Mouse (Mus musculus) megakaryocyte, embryonic 14.5 days (primary cell): ENCODE measurements around the gene Dnttip2.

Experiments used
- FLI1 ChIP-seq: IDR thresholded peaks from 2 replicates; pipeline ENCODE4 v1.6.1; 2012; ENCODE audit warnings: low read length, inconsistent platforms, mixed read lengths
- GATA1 ChIP-seq: IDR thresholded peaks from 3 replicates; pipeline ENCODE4 v1.6.1; 2012; ENCODE audit warnings: mixed read lengths, low read length, inconsistent platforms, borderline replicate concordance

- TF ChIP-seq GATA1, result no peak
- no peak for TF ChIP-seq FLI1
Measured at GRCm38 (mm10) chr3:122245878-122246332, 28.3 kb upstream of the Dnttip2 start.
